Mouse (Mus musculus) stomach, adult 2 months (tissue): Measurements from ENCODE around the gene Dars. TPM values are rescaled to one million over a fixed set of nuclear protein-coding genes. Genes with fewer than 3 reads are reported as not detected.

Experiments used
- polyA plus RNA-seq: library from polyadenylated mRNA; depleted of rRNA; stranded (reverse); fragments of >200 nt; gene quantifications from 2 replicates; pipeline ENCODE4 v1.2.3, GENCODE M21; 2012; rRNA removed

Gene Dars
- 1.2 and 1.9 TPM in 2 replicates for polyA plus RNA-seq

DNA sequence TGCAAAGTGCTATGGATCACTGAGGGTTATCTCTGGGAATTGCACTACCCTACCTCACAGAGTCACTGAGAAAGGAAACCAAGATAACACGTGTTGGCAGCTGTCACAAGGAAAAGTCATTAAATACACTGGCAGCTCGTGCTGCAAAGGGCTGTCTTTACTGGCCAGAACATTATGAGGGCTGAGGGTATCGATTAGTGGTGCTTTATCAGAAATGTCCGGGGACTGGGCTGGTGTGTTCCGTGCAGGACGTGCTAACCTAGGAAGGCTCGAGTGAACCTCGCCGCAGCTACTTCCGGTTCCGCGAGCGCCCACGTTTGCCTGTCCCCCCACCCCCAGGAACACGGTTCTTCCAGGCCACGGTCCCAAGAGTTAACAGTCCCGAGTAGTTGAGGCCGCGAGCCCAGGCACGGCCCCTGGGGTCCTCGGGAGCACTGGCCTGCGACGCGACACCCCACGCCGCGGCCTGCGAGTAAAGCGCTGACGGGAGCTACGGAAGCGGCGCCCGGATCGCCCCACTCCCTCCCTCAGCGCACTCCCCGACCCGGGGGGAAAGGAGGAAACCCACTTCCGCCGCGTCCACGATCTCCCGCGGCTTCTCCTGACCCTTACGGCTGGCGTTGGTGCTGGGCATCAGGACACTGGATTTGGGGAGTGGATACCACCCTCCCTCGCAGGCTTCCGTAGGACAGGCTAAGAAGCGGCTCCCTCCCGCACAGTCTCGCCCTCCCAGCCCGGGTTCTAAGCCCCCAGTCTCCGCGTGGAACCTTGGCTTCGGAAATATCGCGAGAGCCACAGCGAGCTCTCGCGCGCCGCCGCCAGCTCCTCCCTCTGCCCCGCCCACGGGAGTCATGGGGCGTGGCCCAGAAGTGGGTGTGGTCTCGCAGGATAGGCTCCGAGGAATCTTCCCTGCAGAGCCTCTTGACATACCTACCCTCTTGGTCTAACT is at the start of gene Dars:
Gene Dars, minus strand, starts transcription at position 785 of the 949 bp plus-strand sequence.

DNA sequence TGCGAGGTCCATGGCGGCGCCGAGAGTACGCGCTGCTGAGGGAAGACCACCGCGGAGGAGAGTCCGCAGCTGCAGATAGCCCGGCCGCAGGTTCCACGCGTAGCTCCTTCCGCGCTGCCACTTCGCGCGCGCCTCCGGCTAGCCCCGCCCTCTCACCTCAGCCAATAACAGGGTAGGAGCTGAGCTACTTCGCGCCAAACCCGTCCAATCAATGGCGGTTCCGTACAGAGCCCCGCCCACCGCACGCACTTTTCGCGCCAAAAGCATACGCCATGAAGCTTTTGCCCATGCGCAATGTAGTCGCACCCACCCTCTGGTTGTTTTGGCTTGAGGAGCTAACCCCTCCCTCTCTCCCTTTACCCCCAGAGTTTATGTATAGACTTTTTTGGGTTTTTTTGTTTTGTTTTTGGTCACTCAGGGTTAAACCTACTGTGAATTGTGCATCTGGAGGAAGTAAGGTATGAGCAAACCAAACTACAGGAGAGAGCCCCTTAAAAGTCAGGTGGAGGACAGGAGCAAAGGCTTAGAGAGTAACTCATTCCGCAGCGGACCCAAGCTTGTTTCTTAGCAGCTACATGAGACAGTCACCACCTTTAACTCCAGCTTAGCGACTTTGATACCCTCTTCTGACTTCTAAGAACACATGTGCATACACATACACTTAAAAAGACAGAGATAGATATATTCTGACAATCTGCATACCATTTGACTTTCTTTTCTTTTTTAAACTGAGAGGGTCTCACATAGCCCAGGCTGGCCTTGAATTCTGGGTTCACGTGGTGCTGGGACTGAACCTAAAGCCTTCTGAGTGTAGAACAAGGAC is 57.4 kb downstream of the Dars start, which contains the start of gene Mcm6:
Gene Mcm6, minus strand, starts transcription at position 111 of the 823 bp plus-strand sequence.

DNA sequence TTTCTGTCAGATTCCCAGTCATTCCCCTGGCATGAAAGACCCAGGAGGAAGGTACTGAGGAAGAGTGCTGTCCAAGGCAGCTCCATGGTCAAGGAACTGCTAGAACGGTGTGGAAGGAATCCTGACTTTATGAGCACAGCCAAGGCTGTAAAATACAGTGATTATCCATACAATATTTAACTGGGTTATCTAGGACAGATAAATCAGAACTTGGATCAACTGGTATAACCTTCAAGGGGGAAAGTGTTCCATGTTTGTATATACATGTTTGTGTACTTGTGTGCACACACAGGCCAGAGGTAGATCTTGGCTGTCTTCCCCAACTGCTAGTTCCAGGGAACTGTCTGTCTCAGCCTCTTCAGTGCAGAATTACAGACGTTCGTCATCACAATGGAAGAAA is 89.0 kb downstream of the Dars start, which contains the start of gene Lct:
Gene Lct, minus strand, starts transcription at position 101 of the 400 bp plus-strand sequence.

Other genes with a start within 250 kb of the Dars start
- 7.0 and 7.7 TPM in 2 replicates for gene Ubxn4, start 173.4 kb downstream of the Dars start, polyA plus RNA-seq
- 0.09 and 0.15 TPM in 2 replicates for gene Lct, start 89.0 kb downstream of the Dars start, polyA plus RNA-seq
- gene Mcm6, start 57.7 kb downstream of the Dars start, polyA plus RNA-seq = 1.7 and 3.1 TPM in 2 replicates
- 5.5 and 7.5 TPM in 2 replicates for gene Cxcr4, start 174.9 kb upstream of the Dars start, polyA plus RNA-seq